Comparison of ENCODE assay signal across 8 mouse cellular contexts in genomic region chr10:39730976-39731735, GRCm38 (mm10). TPM values are rescaled to one million over a fixed set of nuclear protein-coding genes. Genes with fewer than 3 reads are reported as not detected.
DNase-seq lines count a peak whose midpoint lies in the region; ATAC-seq and TF ChIP-seq lines count a peak whose summit lies in the region.

No protein-coding gene starts in this region.

- TF ChIP-seq POLR2A in MEL (IDR thresholded peaks at IDR 0.05; ENCODE audit: control insufficient read depth in 1 of 2, insufficient read depth in 1 of 2, low read depth in 1 of 2, low read length in 2 of 2, poor library complexity in 1 of 2), result peak in 1 of 2 experiments; percentile 40; a peak in 1 of 4 replicates
- no peak for TF ChIP-seq POLR2A in olfactory bulb, adult 2 months (IDR thresholded peaks at IDR 0.05; ENCODE audit: insufficient read depth, low read depth, low read length)

- H3K36me3 ChIP-seq in MEL (ENCODE audit: control insufficient read depth in 1 of 2, insufficient read depth in 2 of 2, low read length in 2 of 2), result peaks cover 0 to 12% of the 10 kb centered on the region in 2 experiments; a peak in 2 of 4 replicates
- no peaks in the 10 kb centered on the region for H3K36me3 ChIP-seq in forebrain, embryonic 16.5 days (ENCODE audit: control insufficient read depth, insufficient read depth)
- H3K36me3 ChIP-seq in lung, embryonic 15.5 days, result no peaks in the 10 kb centered on the region

- intact Hi-C loops in heart, postnatal 25 days (cut with DNase I), result loop anchor here (5.0 kb wide), 4 partner anchors 114 to 559 kb away; no protein-coding TSS in a partner anchor

- peaks cover 36% of the 10 kb centered on the region for H3K79me2 ChIP-seq in MEL (ENCODE audit: control insufficient read depth, insufficient read depth, low read length, poor library complexity)

- TF ChIP-seq EP300 in MEL (IDR thresholded peaks at IDR 0.05; ENCODE audit: low read depth in 1 of 2, low read length in 2 of 2), result no peak

- H3K4me2 ChIP-seq in forebrain, embryonic 16.5 days (ENCODE audit: low read length), result peak overlapping the region; percentile 73
- H3K4me2 ChIP-seq in lung, embryonic 15.5 days, result peak overlapping the region; percentile 65

- H3K27me3 ChIP-seq in MEL (ENCODE audit: control insufficient read depth in 1 of 2, insufficient read depth in 2 of 2, low read length in 2 of 2), result no peaks in the 10 kb centered on the region
- H3K27me3 ChIP-seq in forebrain, embryonic 16.5 days (replicated peaks; ENCODE audit: control insufficient read depth, insufficient read depth, low read length), result no peaks in the 10 kb centered on the region
- no peaks in the 10 kb centered on the region for H3K27me3 ChIP-seq in lung, embryonic 15.5 days

- 0% methylated on average over 29 of the region's 66 CpGs for WGBS in forebrain, embryonic 16.5 days
- WGBS in lung, embryonic 15.5 days, result under 1% methylated on average over 38 of the region's 66 CpGs
- WGBS in olfactory bulb, adult 2 months, result under 1% methylated on average over 53 of the region's 66 CpGs

- DNase-seq in MEL (ENCODE audit: low read depth, low spot score), result peak; percentile 92
- peak; percentile 96 for DNase-seq in cerebellum, adult 11-12 months
- DNase-seq in heart, postnatal 25 days (ENCODE audit: low spot score), result peak; percentile 81
- peak; percentile 59 to 76 for DNase-seq in layer of hippocampus, adult 8-10 months (ENCODE audit: low spot score in 2 of 2)
- DNase-seq in thymus, postnatal 25 days, result peak; percentile 92

- TF ChIP-seq CTCF in MEL (IDR thresholded peaks at IDR 0.05 in 2 of 3, conservative IDR thresholded peaks at IDR 0.05 in 1 of 3; ENCODE audit: control insufficient read depth in 1 of 3, insufficient read depth in 1 of 3, low read depth in 2 of 3, low read length in 3 of 3, poor library complexity in 1 of 3, severe bottlenecking in 1 of 3), result no peak
- TF ChIP-seq CTCF in olfactory bulb, adult 2 months (IDR thresholded peaks at IDR 0.05; ENCODE audit: insufficient read depth, low read depth, low read length), result no peak

- ATAC-seq in forebrain, embryonic 16.5 days, result peak; percentile 83
- peak; percentile 94 for ATAC-seq in lung, embryonic 15.5 days (ENCODE audit: borderline replicate concordance, extremely low read depth, low FRiP score, low TSS enrichment)

- peak overlapping the region; percentile 99 for H3K9ac ChIP-seq in MEL (ENCODE audit: control insufficient read depth, low read depth, low read length, poor library complexity, severe bottlenecking)
- H3K9ac ChIP-seq in forebrain, embryonic 16.5 days (replicated peaks; ENCODE audit: low read depth, low read length), result peak overlapping the region; percentile 96
- peak overlapping the region; percentile 85 for H3K9ac ChIP-seq in lung, embryonic 15.5 days

- peak overlapping the region; percentile 96 to 100 for H3K4me3 ChIP-seq in MEL (ENCODE audit: control insufficient read depth in 1 of 2, insufficient read depth in 1 of 2, low read depth in 2 of 2, low read length in 2 of 2)
- peak overlapping the region; percentile 87 for H3K4me3 ChIP-seq in forebrain, embryonic 16.5 days (replicated peaks; ENCODE audit: low read length)
- H3K4me3 ChIP-seq in lung, embryonic 15.5 days, result peak overlapping the region; percentile 92
- H3K4me3 ChIP-seq in olfactory bulb, adult 2 months (ENCODE audit: insufficient read depth, low read depth, low read length), result peak overlapping the region; percentile 86

- no peaks in the 10 kb centered on the region for H3K9me3 ChIP-seq in MEL (replicated peaks; ENCODE audit: insufficient read depth, low read length)
- H3K9me3 ChIP-seq in forebrain, embryonic 16.5 days (ENCODE audit: control insufficient read depth, low read length), result no peaks in the 10 kb centered on the region
- no peaks in the 10 kb centered on the region for H3K9me3 ChIP-seq in lung, embryonic 15.5 days

- H3K27ac ChIP-seq in MEL (ENCODE audit: control insufficient read depth, low read depth, low read length), result peak overlapping the region; percentile 97
- peak overlapping the region; percentile 100 for H3K27ac ChIP-seq in forebrain, embryonic 16.5 days (ENCODE audit: low read length)
- H3K27ac ChIP-seq in lung, embryonic 15.5 days, result peak overlapping the region; percentile 100
- peak overlapping the region; percentile 97 for H3K27ac ChIP-seq in olfactory bulb, adult 2 months (ENCODE audit: insufficient read depth, low read depth, low read length)

- peaks cover 0 to 5% of the 10 kb centered on the region in 2 experiments; a peak in 2 of 4 replicates for H3K4me1 ChIP-seq in MEL (ENCODE audit: control insufficient read depth in 1 of 2, insufficient read depth in 2 of 2, low read length in 2 of 2)
- peaks cover 8% of the 10 kb centered on the region for H3K4me1 ChIP-seq in forebrain, embryonic 16.5 days (replicated peaks; ENCODE audit: control insufficient read depth, insufficient read depth, low read length)
- peaks cover 9% of the 10 kb centered on the region for H3K4me1 ChIP-seq in lung, embryonic 15.5 days
- peaks cover 3% of the 10 kb centered on the region; the same call in 1 of the 2 replicates for H3K4me1 ChIP-seq in olfactory bulb, adult 2 months (ENCODE audit: control insufficient read depth, insufficient read depth, low read length)

- TF ChIP-seq RAD21 in MEL (IDR thresholded peaks at IDR 0.05; ENCODE audit: low read depth, low read length), result no peak

TF ChIP-seq in MEL, 35 proteins besides CTCF, POLR2A, EP300 and RAD21:
- TF ChIP-seq CHD1 (IDR thresholded peaks at IDR 0.05; ENCODE audit: low read depth, low read length), result no peak; the same call in 1 of the 2 replicates
- no peak for TF ChIP-seq MAFK (IDR thresholded peaks at IDR 0.05; ENCODE audit: borderline replicate concordance, low read depth, low read length)
- no peak for TF ChIP-seq JUND (IDR thresholded peaks at IDR 0.05; ENCODE audit: low read depth, low read length)
- no peak for TF ChIP-seq ZKSCAN1 (IDR thresholded peaks at IDR 0.05; ENCODE audit: low read depth, low read length)
- TF ChIP-seq HCFC1 (IDR thresholded peaks at IDR 0.05; ENCODE audit: low read depth, low read length), result no peak
- no peak for TF ChIP-seq ELF1 (IDR thresholded peaks at IDR 0.05; ENCODE audit: low read depth, low read length)
- TF ChIP-seq GABPA (IDR thresholded peaks at IDR 0.05; ENCODE audit: low read depth, low read length), result no peak
- no peak for TF ChIP-seq TAL1 (IDR thresholded peaks at IDR 0.05; ENCODE audit: low read length)
- no peak for TF ChIP-seq ZNF384 (IDR thresholded peaks at IDR 0.05; ENCODE audit: low read depth, low read length)
- no peak for TF ChIP-seq RCOR1 (IDR thresholded peaks at IDR 0.05; ENCODE audit: low read depth, low read length)
- TF ChIP-seq POLR2AphosphoS5 (IDR thresholded peaks at IDR 0.05; ENCODE audit: borderline replicate concordance, low read depth, low read length), result no peak
- no peak for TF ChIP-seq SMC3 (IDR thresholded peaks at IDR 0.05; ENCODE audit: low read depth, low read length)
- TF ChIP-seq ZMIZ1 (IDR thresholded peaks at IDR 0.05; ENCODE audit: low read depth, low read length), result no peak
- TF ChIP-seq GATA1 (IDR thresholded peaks at IDR 0.05; ENCODE audit: low read depth, low read length), result no peak
- no peak for TF ChIP-seq MYB (IDR thresholded peaks at IDR 0.05; ENCODE audit: low read depth, low read length)
- peak; percentile 10; the same call in 1 of the 2 replicates for TF ChIP-seq TCF12 (IDR thresholded peaks at IDR 0.05; ENCODE audit: low read depth, low read length)
- no peak for TF ChIP-seq MYC (IDR thresholded peaks at IDR 0.05; ENCODE audit: low read depth, low read length)
- TF ChIP-seq TBP (IDR thresholded peaks at IDR 0.05; ENCODE audit: low read depth, low read length), result 0 out of 2 replicates have a peak, but pooled peaks have one; percentile 9
- no peak for TF ChIP-seq ZC3H11A (IDR thresholded peaks at IDR 0.05; ENCODE audit: low read depth, low read length)
- TF ChIP-seq USF1 (IDR thresholded peaks at IDR 0.05; ENCODE audit: low read depth, low read length), result no peak
- no peak for TF ChIP-seq MEF2A (IDR thresholded peaks at IDR 0.05; ENCODE audit: extremely low read depth, insufficient replicate concordance, low read depth, low read length, poor library complexity, severe bottlenecking)
- no peak for TF ChIP-seq CHD2 (IDR thresholded peaks at IDR 0.05; ENCODE audit: low read length)
- TF ChIP-seq POLR2AphosphoS2 (IDR thresholded peaks at IDR 0.05; ENCODE audit: low read length), result no peak
- peak; percentile 9; the same call in 1 of the 2 replicates for TF ChIP-seq ETS1 (IDR thresholded peaks at IDR 0.05; ENCODE audit: low read depth, low read length)
- peak; percentile 31 for TF ChIP-seq SIN3A (IDR thresholded peaks at IDR 0.05; ENCODE audit: low read length)
- TF ChIP-seq KAT2A (conservative IDR thresholded peaks at IDR 0.05; ENCODE audit: low read depth, low read length), result no peak
- TF ChIP-seq MAZ (IDR thresholded peaks at IDR 0.05; ENCODE audit: low read depth, low read length), result peak; percentile 20; the same call in 1 of the 2 replicates
- TF ChIP-seq NELFE (IDR thresholded peaks at IDR 0.05; ENCODE audit: low read depth, low read length), result peak; percentile 51; the same call in 1 of the 2 replicates
- TF ChIP-seq E2F4 (IDR thresholded peaks at IDR 0.05; ENCODE audit: borderline replicate concordance, low read depth, low read length), result no peak
- peak; percentile 30; the same call in 1 of the 2 replicates for TF ChIP-seq MAX (IDR thresholded peaks at IDR 0.05; ENCODE audit: low read length)
- TF ChIP-seq MXI1 (IDR thresholded peaks at IDR 0.05; ENCODE audit: low read depth, low read length), result peak; percentile 83
- TF ChIP-seq UBTF (IDR thresholded peaks at IDR 0.05; ENCODE audit: borderline replicate concordance, insufficient read depth, low read depth, low read length), result no peak
- TF ChIP-seq NRF1 (IDR thresholded peaks at IDR 0.05; ENCODE audit: insufficient read depth, low read depth, low read length, poor library complexity, severe bottlenecking), result no peak
- TF ChIP-seq USF2 (IDR thresholded peaks at IDR 0.05; ENCODE audit: borderline replicate concordance in 1 of 2, insufficient read depth in 1 of 2, low read depth in 1 of 2, low read length in 2 of 2), result no peak

RNA-seq across cellular contexts. Expression of gene Rev3l, which starts 0.8 kb away (rescaled TPM):
- 6.9 and 9.3 TPM in 2 replicates for total RNA-seq in MEL (2012; rRNA removed)
- polyA plus RNA-seq in MEL (2012; ENCODE audit: insufficient read depth in 1 of 2, insufficient read length in 2 of 2, low read depth in 1 of 2, low replicate concordance in 2 of 2, missing spikeins in 1 of 2), result 10 to 100 TPM; 12.4 to 71.5 TPM
- 23.7 and 28.8 TPM in 2 replicates for polyA plus RNA-seq in forebrain, embryonic 16.5 days (2015; fragmentation: Nextera tagmentation; extraction: Ambion mirVana)
- 10 to 100 TPM; 13.7 to 16.0 TPM for total RNA-seq in heart, postnatal 25 days (2021)
- 10 to 100 TPM; 34.3 to 40.5 (median 37.6) TPM for total RNA-seq in layer of hippocampus, adult 8-10 months (2022)
- polyA plus RNA-seq in lung, embryonic 15.5 days (2015; fragmentation: Nextera tagmentation; extraction: Ambion mirVana), result 17.3 and 18.1 TPM in 2 replicates
- polyA plus RNA-seq in olfactory bulb, adult 2 months (2012; ENCODE audit: insufficient read depth, insufficient read length, low replicate concordance, missing spikeins), result 60.1 and 84.7 TPM in 2 replicates

Comparison
In these comparisons a context has a peak if more than half of its experiments do, and no peak if none do; other contexts are left out.
1. Peak in every context shown above with its lines: DNase-seq, ATAC-seq, H3K4me3 ChIP-seq and H3K27ac ChIP-seq.